Mouse (Mus musculus): ENCODE measurements around the gene Crb2. TPM values are rescaled to one million over a fixed set of nuclear protein-coding genes. Genes with fewer than 3 reads are reported as not detected.

Crb2 gene
- polyA plus RNA-seq, 1 experiment from 2014 or later: 2.1 TPM

- Histone ChIP-seq H3K4me2 (replicated peaks) (no peak overlapping the region), H3K9ac (no peak overlapping the region), H3K4me3 (replicated peaks) (no peak overlapping the region), H3K27ac (no peak overlapping the region), H3K9me3 (no peaks in the 10 kb centered on the region), H3K4me1 (replicated peaks) (peaks cover 30% of the 10 kb centered on the region), H3K27me3 (replicated peaks) (no peaks in the 10 kb centered on the region), H3K36me3 (no peaks in the 10 kb centered on the region)
- 90% methylated on average over 8 of the region's 8 CpGs for WGBS
- no peak for ATAC-seq
These were observed 6.3 kb upstream of the Crb2 start for GRCm38 (mm10) chr2:37769793-37770192.

- Histone ChIP-seq H3K4me3 (replicated peaks) (peak overlapping the region; percentile 42), H3K9ac (0 out of 2 replicates have a peak overlapping the region, but pooled peaks have one; percentile 24), H3K9me3 (no peaks in the 10 kb centered on the region), H3K4me1 (replicated peaks) (peaks cover 30% of the 10 kb centered on the region), H3K36me3 (no peaks in the 10 kb centered on the region), H3K4me2 (replicated peaks) (peak overlapping the region; percentile 78), H3K27ac (no peak overlapping the region), H3K27me3 (replicated peaks) (no peaks in the 10 kb centered on the region)
- under 1% methylated on average over 18 of the region's 18 CpGs for WGBS
- ATAC-seq: peak; percentile 73
These were observed 4.3 kb upstream of the Crb2 start for GRCm38 (mm10) chr2:37771618-37772285.

GRCm38 (mm10) chr2:37774571-37774970, 1.5 kb upstream of the Crb2 start:
- H3K27ac ChIP-seq: no peak overlapping the region
- H3K27me3 ChIP-seq (replicated peaks): 0 out of 2 replicates have a peak, but pooled peaks cover 5% of the 10 kb centered on the region
- H3K4me2 ChIP-seq (replicated peaks): no peak overlapping the region
- no peak overlapping the region for H3K4me3 ChIP-seq (replicated peaks)
- 16% methylated on average over 5 of the region's 5 CpGs for WGBS
- no peak overlapping the region for H3K9ac ChIP-seq
- peaks cover 17% of the 10 kb centered on the region for H3K4me1 ChIP-seq (replicated peaks)
- no peak for ATAC-seq
- no peaks in the 10 kb centered on the region for H3K9me3 ChIP-seq
- H3K36me3 ChIP-seq: no peaks in the 10 kb centered on the region

- Histone ChIP-seq H3K4me2 (replicated peaks) (peak overlapping the region; percentile 70), H3K9me3 (no peaks in the 10 kb centered on the region), H3K27me3 (replicated peaks) (0 out of 2 replicates have a peak, but pooled peaks cover 5% of the 10 kb centered on the region), H3K36me3 (no peaks in the 10 kb centered on the region), H3K9ac (0 out of 2 replicates have a peak overlapping the region, but pooled peaks have one; percentile 41), H3K27ac (no peak overlapping the region), H3K4me1 (replicated peaks) (peaks cover 33% of the 10 kb centered on the region), H3K4me3 (replicated peaks) (peak overlapping the region; percentile 35)
- WGBS: 18% methylated on average over 20 of the region's 20 CpGs
- no peak for ATAC-seq
These were observed 762 bp downstream of the Crb2 start for GRCm38 (mm10) chr2:37776611-37777411.

GRCm38 (mm10) chr2:37777958-37778720, 2.1 kb downstream of the Crb2 start:
- ATAC-seq: no peak
- Histone ChIP-seq H3K27ac (no peak overlapping the region), H3K36me3 (no peaks in the 10 kb centered on the region), H3K9ac (no peak overlapping the region), H3K27me3 (replicated peaks) (0 out of 2 replicates have a peak, but pooled peaks cover 5% of the 10 kb centered on the region), H3K4me1 (replicated peaks) (peaks cover 33% of the 10 kb centered on the region), H3K9me3 (no peaks in the 10 kb centered on the region), H3K4me3 (replicated peaks) (no peak overlapping the region), H3K4me2 (replicated peaks) (0 out of 2 replicates have a peak overlapping the region, but pooled peaks have one; percentile 5)
- 39% methylated on average over 10 of the region's 10 CpGs for WGBS

GRCm38 (mm10) chr2:37780270-37780929, 4.4 kb downstream of the Crb2 start:
- peak overlapping the region; percentile 50 for H3K4me2 ChIP-seq (replicated peaks)
- peak; percentile 81 for ATAC-seq
- no peaks in the 10 kb centered on the region for H3K9me3 ChIP-seq
- H3K4me3 ChIP-seq (replicated peaks): peak overlapping the region; percentile 2; the same call in 1 of the 2 replicates
- H3K27ac ChIP-seq: 0 out of 2 replicates have a peak overlapping the region, but pooled peaks have one; percentile 10
- no peak overlapping the region for H3K9ac ChIP-seq
- WGBS: 4% methylated on average over 14 of the region's 14 CpGs
- H3K36me3 ChIP-seq: no peaks in the 10 kb centered on the region
- H3K4me1 ChIP-seq (replicated peaks): peaks cover 33% of the 10 kb centered on the region
- 0 out of 2 replicates have a peak, but pooled peaks cover 5% of the 10 kb centered on the region for H3K27me3 ChIP-seq (replicated peaks)

GRCm38 (mm10) chr2:37781421-37781820, 5.4 kb downstream of the Crb2 start:
- WGBS: 46% methylated on average over 3 of the region's 3 CpGs
- Histone ChIP-seq H3K9ac (no peak overlapping the region), H3K27ac (0 out of 2 replicates have a peak overlapping the region, but pooled peaks have one; percentile 10), H3K27me3 (replicated peaks) (peaks cover 13% of the 10 kb centered on the region), H3K4me2 (replicated peaks) (no peak overlapping the region), H3K4me1 (replicated peaks) (peaks cover 26% of the 10 kb centered on the region), H3K9me3 (no peaks in the 10 kb centered on the region), H3K4me3 (replicated peaks) (no peak overlapping the region), H3K36me3 (no peaks in the 10 kb centered on the region)
- ATAC-seq: peak; percentile 25; the same call in 1 of the 2 replicates

GRCm38 (mm10) chr2:37782002-37782401, 6.0 kb downstream of the Crb2 start:
- Histone ChIP-seq H3K4me3 (replicated peaks) (no peak overlapping the region), H3K4me1 (replicated peaks) (peaks cover 27% of the 10 kb centered on the region), H3K27me3 (replicated peaks) (peaks cover 15% of the 10 kb centered on the region), H3K4me2 (replicated peaks) (no peak overlapping the region), H3K36me3 (no peaks in the 10 kb centered on the region), H3K9me3 (no peaks in the 10 kb centered on the region), H3K27ac (no peak overlapping the region), H3K9ac (no peak overlapping the region)
- no peak for ATAC-seq
- 46% methylated on average over 7 of the region's 7 CpGs for WGBS

GRCm38 (mm10) chr2:37784473-37784872, 8.4 kb downstream of the Crb2 start:
- H3K4me2 ChIP-seq (replicated peaks): no peak overlapping the region
- H3K9me3 ChIP-seq: no peaks in the 10 kb centered on the region
- H3K27ac ChIP-seq: no peak overlapping the region
- H3K9ac ChIP-seq: no peak overlapping the region
- H3K36me3 ChIP-seq: no peaks in the 10 kb centered on the region
- H3K27me3 ChIP-seq (replicated peaks): peaks cover 14% of the 10 kb centered on the region
- H3K4me3 ChIP-seq (replicated peaks): no peak overlapping the region
- WGBS: 58% methylated on average over 5 of the region's 5 CpGs
- ATAC-seq: no peak
- H3K4me1 ChIP-seq (replicated peaks): peaks cover 27% of the 10 kb centered on the region

GRCm38 (mm10) chr2:37786461-37786860, 10.4 kb downstream of the Crb2 start:
- Histone ChIP-seq H3K27me3 (replicated peaks) (peaks cover 14% of the 10 kb centered on the region), H3K4me3 (replicated peaks) (peak overlapping the region; percentile 35)
- ATAC-seq: no peak

GRCm38 (mm10) chr2:37788176-37788962, 12.3 kb downstream of the Crb2 start:
- Histone ChIP-seq H3K27ac (no peak overlapping the region), H3K9me3 (no peaks in the 10 kb centered on the region), H3K36me3 (no peaks in the 10 kb centered on the region), H3K4me1 (replicated peaks) (0 out of 2 replicates have a peak, but pooled peaks cover 9% of the 10 kb centered on the region), H3K9ac (no peak overlapping the region), H3K4me2 (replicated peaks) (no peak overlapping the region), H3K27me3 (replicated peaks) (peaks cover 23% of the 10 kb centered on the region), H3K4me3 (replicated peaks) (no peak overlapping the region)
- peak; percentile 23; the same call in 1 of the 2 replicates for ATAC-seq
- 67% methylated on average over 7 of the region's 7 CpGs for WGBS

More at GRCm38 (mm10) chr2:37786461-37786860, 10.4 kb downstream of the Crb2 start:
- Histone ChIP-seq H3K36me3 (no peaks in the 10 kb centered on the region), H3K9ac (no peak overlapping the region), H3K9me3 (no peaks in the 10 kb centered on the region), H3K4me2 (replicated peaks) (peak overlapping the region; percentile 71), H3K4me1 (replicated peaks) (peaks cover 9% of the 10 kb centered on the region; the same call in 1 of the 2 replicates), H3K27ac (no peak overlapping the region)
- WGBS: 16% methylated on average over 52 of the region's 52 CpGs

Data from intestine, embryonic 15.5 days (tissue).